Mouse (Mus musculus) ovary, postnatal 36 days (tissue): ENCODE data around the gene Dera.
"Not testable (repeated sequence)": the region's sequence is repeated elsewhere in the genome, so short reads cannot be mapped to it uniquely, and the experiment has no call there.

ENCODE experiments used
- DNase-seq: peaks from one replicate; pipeline ENCODE4 v3.0.0; 2022; ENCODE audit warnings: low spot score, mixed read lengths

The Dera gene

GRCm38 (mm10) chr6:137754056-137754856 is at the start of gene Dera:
Gene Dera (plus strand): TSS chr6:137754546.
- DNase-seq, result peak; percentile 83

GRCm38 (mm10) chr6:137706209-137706608 is 48.1 kb upstream of the Dera start:
- no peak for DNase-seq

GRCm38 (mm10) chr6:137708726-137709405 is 45.5 kb upstream of the Dera start:
- DNase-seq, result not testable (repeated sequence)

GRCm38 (mm10) chr6:137710179-137711037 is 43.9 kb upstream of the Dera start:
- DNase-seq, result no peak

- DNase-seq, result no peak
Observed at GRCm38 (mm10) chr6:137712654-137713309, 41.6 kb upstream of the Dera start.

- DNase-seq, result no peak
Observed at GRCm38 (mm10) chr6:137713310-137713664, 41.1 kb upstream of the Dera start.

GRCm38 (mm10) chr6:137716802-137717201 is 37.5 kb upstream of the Dera start:
- DNase-seq, result no peak

- DNase-seq, result no peak
Observed at GRCm38 (mm10) chr6:137722220-137722931, 32.0 kb upstream of the Dera start.

- no peak for DNase-seq
Observed at GRCm38 (mm10) chr6:137723898-137724297, 30.4 kb upstream of the Dera start.

- no peak for DNase-seq
Observed at GRCm38 (mm10) chr6:137734460-137734845, 19.9 kb upstream of the Dera start.

- DNase-seq, result peak; percentile 92
Observed at GRCm38 (mm10) chr6:137734846-137735609, 19.3 kb upstream of the Dera start, which contains the start of gene Strap. Gene Strap (plus strand): TSS chr6:137735078.

GRCm38 (mm10) chr6:137735671-137736238 is 18.6 kb upstream of the Dera start:
- DNase-seq, result no peak

GRCm38 (mm10) chr6:137740972-137741371 is 13.4 kb upstream of the Dera start:
- no peak for DNase-seq

- no peak for DNase-seq
Observed at GRCm38 (mm10) chr6:137744700-137745099, 9.6 kb upstream of the Dera start.

GRCm38 (mm10) chr6:137747174-137747928 is 7.0 kb upstream of the Dera start:
- DNase-seq, result no peak

- no peak for DNase-seq
Observed at GRCm38 (mm10) chr6:137751551-137752274, 2.6 kb upstream of the Dera start.

GRCm38 (mm10) chr6:137752275-137752655 is 2.1 kb upstream of the Dera start:
- no peak for DNase-seq

GRCm38 (mm10) chr6:137754857-137755232 is 499 bp downstream of the Dera start:
- DNase-seq, result no peak

GRCm38 (mm10) chr6:137756310-137756709 is 2.0 kb downstream of the Dera start:
- no peak for DNase-seq
